Mouse (Mus musculus) neutrophil, adult 83 days (primary cell): ENCODE measurements around the gene Vmn1r100. TPM values are rescaled to one million over a fixed set of nuclear protein-coding genes. Genes with fewer than 3 reads are reported as not detected.

ENCODE experiments used
- total RNA-seq, 2 experiments: library from RNA; stranded (reverse); gene quantifications; one replicate each; pipeline ENCODE4 v1.2.4; 2023

The Vmn1r100 gene
- not detected for total RNA-seq

DNA sequence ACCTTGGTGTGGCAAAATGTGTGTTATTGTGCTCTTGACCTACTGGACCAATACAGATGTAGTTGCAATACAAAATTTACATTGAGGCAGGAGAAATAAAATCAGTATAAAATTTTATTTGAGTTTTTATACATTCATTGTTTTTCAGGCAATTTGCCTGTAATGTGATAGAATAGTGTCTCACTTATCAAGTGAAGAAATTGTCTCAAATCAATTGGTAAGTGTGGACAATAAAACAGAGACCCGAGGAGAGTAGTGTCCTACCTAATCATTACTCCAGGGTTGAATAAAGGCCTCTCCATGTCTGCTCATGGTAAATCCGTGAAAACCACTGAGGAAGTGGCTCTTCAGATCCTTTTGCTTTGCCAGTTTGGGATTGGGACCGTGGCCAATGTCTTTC, at the start of gene Vmn1r100:
Gene Vmn1r100 (plus strand): TSS at position 301 of the 400 bp plus-strand sequence.

DNA sequence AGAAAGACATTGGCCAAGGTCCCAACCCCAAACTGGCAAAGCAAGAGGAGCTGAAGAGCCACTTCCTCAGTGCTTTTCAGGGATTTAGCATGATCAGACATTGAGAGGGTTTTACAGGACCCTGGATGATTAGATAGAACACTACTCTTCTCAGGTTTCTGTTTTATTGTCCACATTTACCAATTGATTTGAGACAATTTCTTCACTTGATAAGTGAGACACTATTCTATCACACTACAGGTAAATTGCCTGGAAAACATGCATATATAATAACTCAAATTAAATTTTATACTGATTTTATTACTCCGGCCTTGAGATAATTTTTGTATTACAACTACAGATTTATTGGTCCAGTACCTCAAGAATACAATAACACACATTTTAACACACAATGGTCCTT, 42.4 kb upstream of the Vmn1r100 start, which contains the start of gene Gm5728:
Gene Gm5728 (minus strand): TSS at position 101 of the 400 bp plus-strand sequence.

DNA sequence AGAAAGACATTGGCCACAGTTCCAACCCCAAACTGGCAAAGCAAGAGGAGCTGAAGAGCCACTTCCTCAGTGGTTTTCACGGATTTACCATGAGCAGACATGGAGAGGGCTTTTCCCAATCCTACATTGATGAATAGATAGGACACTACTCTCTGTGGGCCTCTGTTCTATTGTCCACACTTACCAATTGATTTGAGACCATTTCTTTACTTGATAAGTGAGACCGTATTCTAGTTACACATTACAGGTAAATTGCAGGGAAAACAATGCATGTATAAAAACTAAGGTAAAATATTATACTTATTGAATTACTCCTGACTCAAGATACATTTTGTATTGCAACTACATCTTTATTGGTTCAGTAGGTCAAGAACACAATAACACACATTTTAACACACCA, 24.8 kb downstream of the Vmn1r100 start, which contains the start of gene Vmn1r101:
Gene Vmn1r101 (minus strand): TSS at position 101 of the 400 bp plus-strand sequence.

Other genes with a start within 250 kb of the Vmn1r100 start
- not detected for gene Vmn1r94, start 249.6 kb upstream of the Vmn1r100 start, total RNA-seq
- not detected for gene Vmn1r95, start 224.2 kb upstream of the Vmn1r100 start, total RNA-seq
- not detected for gene Gm6164, start 212.3 kb upstream of the Vmn1r100 start, total RNA-seq
- not detected for gene Gm4498, start 184.1 kb upstream of the Vmn1r100 start, total RNA-seq
- gene Gm5890, start 155.1 kb upstream of the Vmn1r100 start, total RNA-seq: not detected
- not detected for gene Gm4133, start 83.9 kb upstream of the Vmn1r100 start, total RNA-seq
- not detected for gene Gm5728, start 42.5 kb upstream of the Vmn1r100 start, total RNA-seq
- gene Vmn1r101, start 24.7 kb downstream of the Vmn1r100 start, total RNA-seq: not detected
- not detected for gene Gm10670, start 57.0 kb downstream of the Vmn1r100 start, total RNA-seq
- gene Vmn1r103, start 92.6 kb downstream of the Vmn1r100 start, total RNA-seq: not detected
- gene Vmn1r104, start 115.9 kb downstream of the Vmn1r100 start, total RNA-seq: not detected
- not detected for gene Gm5726, start 127.8 kb downstream of the Vmn1r100 start, total RNA-seq
- not detected for gene Gm4141, start 158.3 kb downstream of the Vmn1r100 start, total RNA-seq
- not detected for gene Gm4513, start 181.1 kb downstream of the Vmn1r100 start, total RNA-seq